Mouse (Mus musculus): ENCODE measurements around the gene Arhgap33.

Arhgap33 gene

DNA sequence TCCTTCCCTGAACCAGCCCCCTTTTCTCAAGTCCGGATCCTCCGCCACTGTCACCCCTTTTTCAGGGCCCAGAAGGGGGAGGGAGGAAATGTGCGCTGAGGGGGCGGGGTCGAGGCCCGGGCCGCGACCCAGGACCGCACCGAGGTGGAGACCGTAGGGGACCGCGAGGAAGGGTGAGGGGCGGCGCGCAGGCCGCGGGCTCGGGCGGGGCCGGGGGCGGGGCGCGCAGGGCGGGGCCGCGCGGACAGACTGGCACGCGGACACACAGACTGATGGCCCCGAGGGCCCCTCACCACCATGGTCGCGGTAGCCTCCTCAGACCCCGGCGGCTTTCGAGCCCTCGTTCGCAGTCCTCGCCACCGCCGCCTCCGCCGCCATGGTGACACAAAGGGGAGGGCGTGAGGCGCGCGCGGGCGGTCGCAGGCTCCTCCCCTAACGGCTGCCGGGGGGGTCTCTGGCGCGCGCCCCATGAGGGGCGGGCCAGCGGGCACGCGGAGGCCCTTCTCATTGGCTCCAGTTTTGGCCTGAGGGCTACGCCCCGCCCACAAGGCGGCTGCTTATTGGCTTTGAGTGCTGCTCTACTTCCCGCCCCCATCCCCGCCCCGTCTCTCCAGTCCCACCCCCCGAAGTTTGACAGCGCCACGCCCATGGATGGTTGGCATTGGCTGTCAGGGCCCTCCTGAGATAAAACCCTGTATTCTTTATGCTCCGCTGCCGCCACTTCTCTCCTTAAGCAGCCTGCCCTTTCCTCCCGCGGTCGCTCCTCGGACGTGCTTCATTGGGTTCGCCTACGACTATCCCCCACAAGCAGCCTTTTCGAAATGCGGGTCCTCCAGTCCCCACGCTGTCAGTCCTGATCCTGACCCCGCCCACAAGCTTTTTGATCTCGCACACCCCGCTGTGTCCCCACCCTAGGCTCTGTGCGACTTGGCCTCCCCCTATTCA is at the start of gene Arhgap33:
Gene Arhgap33, minus strand, starts transcription at position 428 of the 945 bp plus-strand sequence.
- DNase-seq (ENCODE audit: inconsistent ontology term) = peak; percentile 99

DNA sequence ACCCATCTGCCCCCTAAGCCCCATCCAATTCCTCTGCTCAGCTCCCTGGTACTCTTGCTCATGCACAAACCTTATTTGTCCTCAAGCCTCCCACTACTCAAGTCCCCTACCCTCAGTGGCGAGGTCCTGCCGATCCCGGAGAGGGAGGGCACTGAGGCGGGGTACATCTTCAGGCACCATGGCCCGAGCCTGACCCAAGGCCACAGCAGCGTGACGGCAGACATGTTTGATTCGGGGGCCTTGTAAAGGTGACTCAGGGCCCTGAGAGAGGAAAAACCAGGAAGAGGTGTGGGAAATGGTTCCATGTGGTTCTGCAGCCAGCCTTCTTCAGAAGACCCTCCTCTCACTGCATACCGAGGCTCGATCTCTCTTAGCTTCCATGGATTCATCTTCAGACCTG is 49.5 kb upstream of the Arhgap33 start:
- no peak for DNase-seq (ENCODE audit: inconsistent ontology term)

DNA sequence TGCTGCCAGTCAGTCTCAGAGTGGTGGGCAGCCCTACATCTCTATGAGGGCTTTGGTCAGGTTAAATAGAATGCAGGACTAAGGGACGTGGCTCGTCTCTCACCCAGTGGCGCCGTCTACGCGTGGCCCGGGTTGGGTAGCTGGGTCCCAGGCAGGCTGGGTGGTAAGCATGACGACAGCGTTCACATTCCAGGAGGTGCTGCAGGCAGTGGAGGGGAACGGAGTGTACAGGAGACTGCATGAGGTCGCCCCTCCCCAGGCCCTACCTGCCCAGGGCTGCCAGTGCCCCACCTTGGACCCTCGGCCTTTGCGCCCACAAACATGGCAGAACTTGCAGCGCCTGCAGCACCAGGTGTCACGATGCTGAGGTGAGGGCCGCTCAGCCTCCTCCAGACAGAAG is 46.7 kb upstream of the Arhgap33 start:
- DNase-seq (ENCODE audit: inconsistent ontology term) = no peak

DNA sequence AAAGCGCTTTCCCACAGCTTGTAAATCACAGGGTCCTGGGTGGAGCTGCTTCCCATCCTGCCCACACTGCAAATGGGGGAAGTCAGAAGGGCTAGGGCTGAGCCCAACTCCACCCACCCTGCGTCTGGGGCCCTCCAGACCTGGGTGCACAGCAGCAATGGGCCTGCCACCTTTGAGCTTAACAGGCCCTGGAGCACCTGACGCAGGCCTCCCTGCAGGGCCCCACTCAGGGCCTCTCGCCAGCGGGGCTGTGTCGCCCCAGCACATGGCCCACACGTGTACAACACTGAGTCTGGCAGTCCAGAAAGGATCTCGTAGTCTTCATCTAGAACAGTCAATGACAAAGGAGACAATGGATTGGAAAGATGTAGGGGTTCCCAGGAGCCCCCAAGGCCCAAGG is 45.1 kb upstream of the Arhgap33 start:
- no peak for DNase-seq (ENCODE audit: inconsistent ontology term)

DNA sequence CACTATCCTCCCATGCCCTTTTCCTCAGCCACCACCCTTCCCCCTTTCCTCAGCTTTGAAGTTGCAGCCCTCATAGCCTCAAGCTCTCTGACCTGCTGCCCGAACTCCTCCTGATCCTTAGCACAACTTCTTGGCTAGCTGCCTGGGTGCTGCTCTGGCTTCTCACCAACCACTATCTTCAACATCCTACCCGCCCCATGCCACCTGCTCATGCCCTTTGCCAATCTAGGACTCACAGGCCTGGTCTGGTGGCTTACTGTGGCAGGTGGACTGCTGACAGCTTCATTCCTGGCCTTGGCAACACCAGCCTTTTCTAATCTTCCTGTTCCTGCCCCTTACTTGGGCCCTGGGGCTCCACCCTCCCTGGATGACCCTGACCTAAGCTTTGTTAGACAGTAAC is 38.1 kb upstream of the Arhgap33 start:
- no peak for DNase-seq (ENCODE audit: inconsistent ontology term)

DNA sequence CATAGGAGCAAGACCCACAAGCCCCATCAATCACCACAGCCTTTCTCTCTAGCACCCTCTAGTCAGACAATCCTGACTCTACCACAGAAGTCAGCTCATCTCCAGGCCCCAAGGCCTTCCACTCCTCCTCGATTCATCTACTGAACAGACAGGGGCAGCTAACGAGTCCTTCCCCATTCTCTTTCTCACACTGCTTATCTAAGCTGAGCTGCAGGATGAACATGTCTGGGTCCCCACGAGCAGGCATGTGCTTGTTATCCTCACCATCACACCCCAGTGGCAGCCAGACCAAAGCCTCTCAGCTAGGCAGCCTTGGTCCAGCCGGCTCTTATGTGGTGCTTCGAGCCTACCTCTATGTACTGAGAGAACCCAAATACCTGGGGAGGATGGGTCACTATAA is 37.5 kb upstream of the Arhgap33 start:
- DNase-seq (ENCODE audit: inconsistent ontology term) = no peak

DNA sequence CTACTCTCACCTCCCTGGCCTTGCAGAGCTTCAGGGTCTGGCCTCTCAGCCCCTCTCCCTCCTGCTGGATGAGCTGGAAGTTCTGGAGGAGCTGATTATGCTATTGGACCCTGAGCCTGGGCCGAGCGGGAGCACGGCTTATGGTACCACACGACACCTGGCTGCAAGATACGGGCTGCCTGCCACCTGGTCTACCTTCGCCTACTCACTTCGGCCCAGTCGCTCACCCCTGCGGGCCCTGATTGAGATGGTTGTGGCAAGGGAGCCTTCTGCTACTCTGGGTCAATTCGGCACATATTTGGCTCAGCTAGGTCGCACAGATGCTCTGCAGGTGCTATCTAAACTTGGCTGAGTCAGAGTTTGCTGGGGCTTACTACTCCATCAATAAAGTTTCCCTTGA is 32.7 kb upstream of the Arhgap33 start:
- no peak for DNase-seq (ENCODE audit: inconsistent ontology term)

DNA sequence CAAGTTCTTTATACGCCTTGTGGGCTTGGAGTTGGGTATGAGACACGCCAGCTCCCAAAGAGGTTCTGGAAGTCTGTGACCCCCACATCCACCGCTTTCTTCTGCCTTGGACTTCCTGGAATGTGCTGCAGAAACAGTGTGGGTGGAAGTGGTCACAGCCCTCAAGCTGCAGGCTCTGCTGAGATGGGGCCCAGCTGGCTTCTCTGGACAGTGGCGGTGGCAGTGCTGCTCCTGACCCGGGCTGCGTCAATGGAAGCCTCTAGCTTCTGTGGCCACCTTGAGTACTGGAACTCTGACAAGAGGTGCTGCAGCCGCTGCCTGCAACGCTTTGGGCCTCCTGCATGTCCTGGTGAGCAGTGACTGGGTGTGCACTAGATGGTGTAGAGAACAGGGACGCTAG is 31.2 kb upstream of the Arhgap33 start:
- no peak for DNase-seq (ENCODE audit: inconsistent ontology term)

DNA sequence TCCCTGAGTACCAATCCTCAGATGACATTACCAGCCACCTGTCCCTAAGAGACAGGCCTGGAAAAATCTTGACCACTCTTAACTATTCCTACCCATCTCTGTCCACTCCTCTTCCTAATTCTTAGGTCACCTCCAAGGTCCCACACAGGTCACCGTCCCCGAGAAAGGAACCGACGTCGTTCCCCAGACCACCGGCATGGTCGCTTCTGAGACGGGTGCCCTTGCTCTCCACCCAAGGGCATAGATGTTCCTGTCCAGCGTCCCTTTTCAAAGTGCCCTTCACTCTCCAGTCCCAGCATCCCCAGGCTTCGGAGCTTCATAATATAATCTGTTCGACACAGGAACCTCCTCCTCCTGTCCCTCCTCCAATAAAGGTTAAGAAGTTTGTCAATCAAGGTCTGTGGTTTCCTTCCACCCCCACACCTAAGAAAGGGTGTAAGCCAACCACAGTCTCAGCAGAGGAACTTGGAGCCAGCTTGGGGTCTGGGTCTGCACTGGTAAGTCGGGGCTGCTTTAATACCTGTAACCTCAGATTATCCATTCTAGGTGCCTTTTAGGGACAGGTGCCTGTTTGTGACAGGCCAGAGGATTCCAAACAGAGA is 30.2 kb upstream of the Arhgap33 start, which contains the start of gene Igflr1:
Gene Igflr1, plus strand, starts transcription at position 458 of the 602 bp plus-strand sequence.
- DNase-seq (ENCODE audit: inconsistent ontology term) = no peak

DNA sequence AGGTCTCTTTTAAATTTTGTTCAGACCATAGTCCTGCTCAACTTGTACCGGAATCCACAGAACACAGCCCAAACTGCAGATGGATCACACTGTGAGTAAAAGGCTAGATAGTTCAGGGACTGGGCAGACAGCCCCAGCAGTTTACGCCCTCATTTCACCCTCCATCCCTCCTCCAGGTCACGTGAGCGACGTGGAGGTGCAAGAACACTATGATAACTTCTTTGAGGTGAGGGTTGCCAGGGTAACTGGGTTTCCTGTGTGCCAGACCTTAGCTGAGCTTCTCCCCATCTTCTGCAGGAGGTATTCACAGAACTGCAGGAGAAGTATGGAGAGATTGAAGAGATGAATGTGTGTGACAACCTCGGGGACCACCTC is 29.0 kb upstream of the Arhgap33 start:
- no peak for DNase-seq (ENCODE audit: inconsistent ontology term)

DNA sequence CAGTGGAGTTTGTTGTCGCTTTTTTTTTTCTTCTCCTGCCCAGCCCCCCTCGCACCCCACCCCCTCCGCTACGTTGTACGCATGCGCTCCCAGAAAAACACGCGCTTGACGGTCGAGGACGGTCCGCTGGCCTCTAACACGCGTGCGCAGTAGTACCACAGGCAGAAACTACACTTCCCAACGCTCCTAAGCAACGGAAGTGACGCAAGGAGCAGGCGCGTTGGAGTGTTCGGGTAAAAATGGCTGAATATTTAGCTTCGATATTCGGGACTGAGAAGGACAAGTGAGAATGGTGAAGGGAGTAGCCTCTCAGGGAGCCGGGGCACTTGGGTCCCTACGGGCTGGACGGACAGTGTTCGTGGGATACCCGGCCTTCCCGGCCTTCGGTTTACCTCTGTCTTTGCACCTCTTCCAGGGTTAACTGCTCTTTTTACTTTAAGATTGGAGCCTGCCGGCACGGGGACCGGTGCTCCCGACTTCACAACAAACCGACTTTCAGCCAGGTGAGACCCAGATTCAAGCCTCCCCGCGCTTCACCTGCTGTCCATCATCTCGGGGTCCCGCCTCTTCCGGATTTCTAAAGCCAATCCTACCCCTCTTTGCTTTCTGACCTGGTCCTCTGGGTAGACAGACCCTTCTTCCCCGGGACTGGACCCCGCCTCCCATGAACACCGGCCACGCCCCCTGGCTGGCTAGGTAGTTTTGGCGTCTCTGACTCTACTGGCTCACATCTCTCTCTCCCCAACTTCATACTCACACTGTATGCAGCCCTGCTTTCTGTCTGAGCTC is 28.5 kb upstream of the Arhgap33 start, which contains the start of the genes U2af1l4, Gm49396 and Psenen:
Gene U2af1l4, plus strand, starts transcription at position 185 of the 789 bp plus-strand sequence.
Gene Gm49396, plus strand, starts transcription at position 228 of the 789 bp plus-strand sequence.
Gene Psenen, minus strand, starts transcription at position 511 of the 789 bp plus-strand sequence.
- peak; percentile 94 for DNase-seq (ENCODE audit: inconsistent ontology term)

DNA sequence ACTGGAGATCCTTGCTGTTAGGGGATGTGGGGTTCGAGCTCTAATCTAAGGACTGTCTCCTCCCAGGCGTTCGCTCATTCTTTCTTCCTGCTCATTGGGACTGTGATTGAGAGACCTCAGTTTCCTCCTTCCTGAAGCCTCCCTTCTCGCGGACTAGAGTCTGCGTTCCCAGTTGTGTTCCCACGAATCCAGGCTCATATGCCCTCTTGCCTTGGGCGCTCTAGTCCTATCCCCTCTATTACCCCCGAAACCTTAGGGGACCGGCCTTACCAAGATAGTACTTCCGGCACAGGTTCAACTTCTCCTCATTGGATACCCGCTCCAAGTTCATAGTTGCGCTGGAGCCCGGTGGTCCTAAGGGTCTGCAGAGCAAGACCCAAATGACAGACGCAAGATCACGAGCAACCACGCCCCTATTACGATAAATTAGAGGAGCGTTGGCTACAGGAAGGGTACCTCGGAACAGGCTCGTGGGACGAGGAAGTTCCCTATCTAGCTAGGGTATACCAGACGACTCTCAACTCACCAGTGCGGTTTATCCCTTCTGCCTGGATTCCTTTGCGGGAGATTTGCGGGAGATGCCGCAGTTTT is 27.8 kb upstream of the Arhgap33 start:
- no peak for DNase-seq (ENCODE audit: inconsistent ontology term)

DNA sequence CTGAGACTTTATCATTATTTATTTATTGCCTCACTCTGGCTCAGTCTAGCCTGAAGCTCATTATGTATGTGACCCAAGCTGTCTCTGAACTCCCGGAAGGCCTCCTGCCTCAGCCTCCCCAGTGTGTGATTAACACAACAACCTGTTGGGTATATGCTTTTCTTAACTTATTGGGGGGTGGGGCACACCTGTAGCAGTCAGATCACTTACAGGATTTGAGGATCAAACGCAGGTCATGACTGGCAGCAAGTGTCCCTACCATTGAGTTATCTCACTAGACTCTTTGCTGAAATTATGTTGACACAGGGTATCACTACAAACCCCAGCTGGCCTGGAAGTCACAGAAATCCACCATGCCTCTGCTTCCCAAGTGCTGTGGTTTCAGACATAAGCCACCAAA is 25.4 kb upstream of the Arhgap33 start:
- DNase-seq (ENCODE audit: inconsistent ontology term) = no peak

DNA sequence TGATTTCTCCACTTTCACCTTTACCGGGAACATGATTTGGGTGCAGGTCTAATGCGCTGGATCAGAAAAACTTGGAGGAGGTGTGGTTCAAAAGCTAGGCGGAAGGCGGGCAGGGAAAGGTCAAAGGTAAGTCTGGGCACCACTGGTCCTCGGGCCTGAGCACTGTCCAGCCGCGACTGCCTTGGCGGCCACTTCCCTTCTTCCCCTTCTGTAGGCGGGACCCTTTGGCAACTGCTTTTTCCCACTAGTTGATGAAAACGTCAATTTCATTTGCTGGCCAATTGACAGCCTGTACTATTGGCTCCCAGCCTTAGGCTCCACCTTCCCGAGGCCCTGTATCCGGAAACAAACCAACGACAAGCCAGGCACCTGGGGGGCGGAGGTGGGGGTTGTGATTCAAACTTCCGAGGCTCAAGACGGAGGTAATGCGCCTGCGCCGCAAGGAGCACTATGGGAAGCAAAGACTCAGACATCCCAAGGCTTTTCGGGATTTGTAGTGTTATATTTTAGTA is 24.6 kb upstream of the Arhgap33 start, which contains the start of gene Lin37:
Gene Lin37, minus strand, starts transcription at position 396 of the 512 bp plus-strand sequence.
- DNase-seq (ENCODE audit: inconsistent ontology term) = peak; percentile 99

DNA sequence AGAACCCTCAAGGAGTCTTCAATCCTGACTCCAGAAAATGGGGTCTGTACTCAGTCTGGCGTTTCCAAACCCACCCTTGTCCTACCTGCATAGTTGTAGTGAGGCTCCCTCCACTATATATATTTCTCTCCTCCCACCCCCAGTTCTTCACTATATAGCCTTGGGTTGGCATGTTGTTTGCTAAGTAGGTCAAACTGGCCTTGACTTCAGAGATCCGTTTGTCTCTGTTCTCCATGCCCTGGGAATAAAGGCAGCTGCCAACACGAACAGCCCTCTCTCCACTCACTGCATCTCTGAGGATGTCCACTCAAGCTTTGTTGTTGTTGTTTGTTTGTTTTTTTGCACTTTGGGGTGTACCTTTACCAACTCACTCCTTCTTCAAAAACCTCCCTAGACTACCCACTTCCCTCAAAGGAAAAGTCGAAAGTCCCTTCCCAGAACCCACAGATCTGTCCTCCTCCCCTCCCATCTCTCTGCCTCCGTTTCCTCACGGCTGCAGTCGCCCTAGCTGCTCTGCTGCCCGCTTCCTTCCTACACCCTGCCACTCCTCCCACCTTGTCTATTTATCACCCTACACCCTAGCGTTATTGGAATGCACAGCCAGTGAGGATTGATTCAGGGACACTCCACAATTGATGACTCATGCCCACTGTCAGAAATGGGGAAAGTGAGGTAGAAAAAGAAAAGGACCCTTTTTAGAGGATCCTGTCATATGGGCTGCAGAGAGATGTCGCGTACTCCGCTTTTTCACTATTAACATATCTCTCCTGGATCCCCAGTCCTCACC is 24.0 kb upstream of the Arhgap33 start:
- no peak for DNase-seq (ENCODE audit: inconsistent ontology term)

DNA sequence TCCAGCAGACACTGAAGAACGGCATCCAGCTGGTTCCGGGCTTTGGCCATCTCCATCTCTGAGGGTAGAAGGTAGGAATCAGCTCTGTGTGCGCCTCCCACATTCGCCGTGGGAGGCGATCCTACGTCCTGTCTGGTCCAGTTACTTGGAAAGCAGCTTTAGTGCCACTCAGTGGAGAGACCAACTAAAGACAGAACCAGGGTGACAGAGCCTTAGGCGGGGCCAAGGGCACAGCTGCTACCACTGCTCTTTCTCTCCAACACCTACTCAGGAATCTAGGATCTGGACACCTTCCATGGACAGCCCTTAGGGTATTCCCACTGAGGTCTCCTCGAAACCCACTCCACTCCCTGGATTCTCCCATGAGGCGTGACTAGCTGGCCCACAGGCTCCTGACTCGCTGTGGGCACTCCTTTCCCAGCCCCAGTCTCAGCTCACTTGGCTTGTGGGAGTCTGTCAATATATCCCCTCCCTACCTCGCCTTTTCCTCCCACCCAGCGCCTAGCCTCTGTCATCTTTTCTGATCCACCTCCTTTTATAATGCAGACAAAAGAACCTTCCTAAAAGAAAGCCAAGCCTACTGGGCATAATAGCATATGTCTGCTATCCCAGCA is 23.1 kb upstream of the Arhgap33 start:
- no peak for DNase-seq (ENCODE audit: inconsistent ontology term)

DNA sequence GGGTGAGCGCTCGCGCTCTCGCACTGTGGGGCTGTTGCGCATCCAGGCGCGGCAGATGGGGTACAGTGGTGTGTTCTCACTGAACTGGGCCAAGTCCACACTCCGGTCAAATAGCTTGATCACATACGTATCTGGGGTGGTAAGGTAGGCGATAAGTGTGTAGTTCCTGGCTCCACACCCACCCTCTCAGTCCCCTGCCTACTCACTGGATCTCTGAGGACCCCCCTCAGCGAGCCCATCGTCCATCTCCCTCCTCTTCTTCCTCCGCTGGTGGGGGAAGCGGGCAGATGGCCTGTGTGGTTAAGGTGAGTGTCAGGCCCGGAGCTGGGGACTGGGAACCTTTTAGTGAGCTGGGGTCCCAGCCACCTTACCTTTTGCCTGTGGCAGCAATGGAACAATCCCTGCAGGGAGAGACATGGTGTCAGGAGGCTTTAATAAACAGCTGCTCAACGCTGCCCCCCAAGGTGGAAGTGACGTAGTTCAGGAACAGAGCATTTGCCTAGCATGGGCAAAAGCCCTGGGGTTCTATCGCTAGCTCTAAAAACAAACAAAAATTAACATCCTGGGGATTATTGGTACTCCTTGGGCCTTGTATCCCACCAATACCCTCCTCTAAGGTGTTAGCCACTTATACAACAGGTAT is 22.2 kb upstream of the Arhgap33 start:
- no peak for DNase-seq (ENCODE audit: inconsistent ontology term)

DNA sequence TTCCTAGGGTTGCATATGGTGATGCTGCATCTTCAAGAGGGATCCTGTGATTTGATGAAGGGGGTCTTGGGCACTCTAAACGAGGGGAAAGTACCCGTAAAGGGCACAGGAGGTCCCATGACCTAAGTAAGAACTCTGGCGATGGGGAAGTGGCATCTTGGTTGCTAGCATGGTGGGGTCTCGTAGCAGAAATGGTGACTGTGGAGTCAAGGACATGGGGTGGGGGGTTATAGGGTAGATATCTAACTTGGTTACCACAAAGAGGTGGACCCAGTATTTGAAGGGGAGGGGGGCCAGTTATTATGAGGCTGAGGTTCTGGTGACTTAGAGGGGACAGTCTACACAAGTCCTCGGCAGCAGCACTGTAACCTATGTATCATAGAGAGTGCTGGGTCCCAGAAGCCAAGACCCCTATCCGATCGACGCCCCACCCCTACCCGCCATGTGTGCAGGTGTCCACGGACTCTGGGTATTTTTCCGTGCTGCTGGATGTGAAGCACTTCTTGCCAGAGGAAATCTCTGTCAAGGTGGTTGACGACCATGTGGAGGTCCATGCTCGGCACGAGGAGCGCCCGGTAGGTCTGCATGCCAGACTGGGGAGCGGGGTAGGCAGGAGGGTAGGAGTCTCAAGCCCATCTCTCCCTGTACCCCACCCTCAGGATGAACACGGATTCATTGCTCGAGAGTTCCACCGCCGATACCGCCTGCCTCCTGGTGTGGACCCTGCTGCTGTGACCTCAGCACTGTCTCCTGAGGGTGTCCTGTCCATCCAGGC is 19.1 kb upstream of the Arhgap33 start:
- no peak for DNase-seq (ENCODE audit: inconsistent ontology term)

All from Muller cell, postnatal 12 days (primary cell).